Mouse (Mus musculus) adrenal gland, postnatal 4 days (tissue): ENCODE measurements around the gene Dlgap1. TPM values are rescaled to one million over a fixed set of nuclear protein-coding genes. Genes with fewer than 3 reads are reported as not detected.

Source experiments
- DNase-seq, 2 experiments: peaks; one replicate each; pipeline ENCODE4 v3.0.0; 2021 to 2022; ENCODE audit warnings: low spot score in 2 of 2, mixed read lengths in 2 of 2
- total RNA-seq, 2 experiments: library from RNA; stranded (reverse); gene quantifications; 2 replicates each; pipeline ENCODE4 v1.2.3; 2021

Dlgap1 gene
- total RNA-seq, 2 experiments from 2014 or later = 41.0 to 41.5 TPM

GRCm38 (mm10) chr17:70751676-70752075 lies 782.8 kb downstream of the Dlgap1 start:
- no peak for DNase-seq

- DNase-seq = no peak
These were observed 784.7 kb downstream of the Dlgap1 start for GRCm38 (mm10) chr17:70753444-70754032.

- no peak for DNase-seq
These were observed 785.2 kb downstream of the Dlgap1 start for GRCm38 (mm10) chr17:70754041-70754440.

- DNase-seq = no peak
These were observed 785.8 kb downstream of the Dlgap1 start for GRCm38 (mm10) chr17:70754638-70755037.

GRCm38 (mm10) chr17:70755039-70755668 lies 786.3 kb downstream of the Dlgap1 start:
- DNase-seq = peak; percentile 71 to 86

GRCm38 (mm10) chr17:70755669-70756263 lies 786.9 kb downstream of the Dlgap1 start:
- DNase-seq = no peak

- no peak for DNase-seq
These were observed 793.1 kb downstream of the Dlgap1 start for GRCm38 (mm10) chr17:70762001-70762400.

GRCm38 (mm10) chr17:70762634-70763033 lies 793.8 kb downstream of the Dlgap1 start:
- no peak for DNase-seq

- no peak for DNase-seq
These were observed 796.5 kb downstream of the Dlgap1 start for GRCm38 (mm10) chr17:70765337-70765736.

GRCm38 (mm10) chr17:70765976-70766375 lies 797.1 kb downstream of the Dlgap1 start:
- no peak for DNase-seq

GRCm38 (mm10) chr17:70772120-70772899 lies 803.4 kb downstream of the Dlgap1 start:
- DNase-seq = no peak

GRCm38 (mm10) chr17:70779770-70780169 lies 810.9 kb downstream of the Dlgap1 start:
- no peak for DNase-seq

- no peak for DNase-seq
These were observed 812.1 kb downstream of the Dlgap1 start for GRCm38 (mm10) chr17:70780726-70781689.

- no peak for DNase-seq
These were observed 814.4 kb downstream of the Dlgap1 start for GRCm38 (mm10) chr17:70783273-70783672.

GRCm38 (mm10) chr17:70787366-70787765 lies 818.5 kb downstream of the Dlgap1 start:
- DNase-seq = no peak

- DNase-seq = no peak
These were observed 821.9 kb downstream of the Dlgap1 start for GRCm38 (mm10) chr17:70790801-70791200.

- DNase-seq = no peak
These were observed 822.9 kb downstream of the Dlgap1 start for GRCm38 (mm10) chr17:70791596-70792275.

GRCm38 (mm10) chr17:70794291-70794690 lies 825.4 kb downstream of the Dlgap1 start:
- no peak for DNase-seq

- DNase-seq = no peak
These were observed 825.8 kb downstream of the Dlgap1 start for GRCm38 (mm10) chr17:70794722-70795121.

GRCm38 (mm10) chr17:70795196-70795595 lies 826.3 kb downstream of the Dlgap1 start:
- no peak for DNase-seq
